Mouse (Mus musculus) ES-E14 (cell line): ENCODE measurements at regions not wholly inside any gene's neighbourhood (a gene's known extent, or its start where the extent isn't known, plus 50 kb on each side); places are given as distances from the start of the nearest gene placed in this dataset.

Source experiments
- DNase-seq: peaks from one replicate; pipeline ENCODE4 v3.0.0-alpha.2; 2013; ENCODE audit warnings: low read depth, low spot score
- H3K27ac ChIP-seq: 2 replicates; pipeline ENCODE4 v1.5.1; 2012; ENCODE audit warnings: low read depth, mild to moderate bottlenecking, low read length, moderate library complexity, mixed read lengths; ENCODE audit not compliant: poor library complexity, insufficient read depth, severe bottlenecking
- H3K36me3 ChIP-seq: 2 replicates; pipeline ENCODE4 v1.6.1; 2012; ENCODE audit warnings: mild to moderate bottlenecking, low read length, moderate library complexity, mixed read lengths; ENCODE audit not compliant: control insufficient read depth, poor library complexity, insufficient read depth, severe bottlenecking
- H3K4me1 ChIP-seq, 2 experiments: fragments of 150-350 bp in 1 of 2; sonication (generic) in 1 of 2; 2 replicates each; pipeline ENCODE4 v1.6.1; 2012; ENCODE audit warnings: low read length in 2 of 2, mild to moderate bottlenecking in 1 of 2, mixed read lengths in 1 of 2; ENCODE audit not compliant: control insufficient read depth in 2 of 2, insufficient read depth in 2 of 2, poor library complexity in 1 of 2
- H3K4me3 ChIP-seq, 2 experiments: fragments of 150-350 bp in 1 of 2; sonication (generic) in 1 of 2; 2 replicates each; pipeline ENCODE4 v1.5.1; 2012; ENCODE audit warnings: low read length in 2 of 2, low read depth in 1 of 2, mild to moderate bottlenecking in 1 of 2, mixed read lengths in 1 of 2; ENCODE audit not compliant: insufficient read depth in 1 of 2, poor library complexity in 1 of 2, severe bottlenecking in 1 of 2
- H3K9ac ChIP-seq: 2 replicates; pipeline ENCODE4 v1.6.1; 2012; ENCODE audit warnings: low read depth, mild to moderate bottlenecking, low read length, mixed read lengths; ENCODE audit not compliant: poor library complexity, insufficient read depth, severe bottlenecking
- H3K9me3 ChIP-seq: fragments of 150-350 bp; sonication (generic); 2 replicates; pipeline ENCODE4 v1.6.1; 2012; ENCODE audit warnings: low read depth, mild to moderate bottlenecking, low read length; ENCODE audit not compliant: control insufficient read depth, insufficient read depth
- CHD2 ChIP-seq: IDR thresholded peaks from 2 replicates; pipeline ENCODE4 v1.6.1; 2014; ENCODE audit warnings: mild to moderate bottlenecking, low read depth, low read length, inconsistent platforms
- HCFC1 ChIP-seq: IDR thresholded peaks from 2 replicates; pipeline ENCODE4 v1.6.1; 2012; ENCODE audit warnings: low read length, inconsistent platforms, borderline replicate concordance; ENCODE audit not compliant: insufficient read depth
- MAFK ChIP-seq: IDR thresholded peaks from 2 replicates; pipeline ENCODE4 v1.6.1; 2014; ENCODE audit warnings: mild to moderate bottlenecking, low read depth, low read length, inconsistent platforms; ENCODE audit not compliant: insufficient read depth
- ZC3H11A ChIP-seq: IDR thresholded peaks from 2 replicates; pipeline ENCODE4 v1.6.1; 2012; ENCODE audit warnings: low read depth, mild to moderate bottlenecking, inconsistent platforms, low read length, borderline replicate concordance
- ZNF384 ChIP-seq: IDR thresholded peaks from 2 replicates; pipeline ENCODE4 v1.6.1; 2012; ENCODE audit warnings: low read depth, low read length, inconsistent platforms
- in situ Hi-C, 2 experiments: fragments of 600-800 bp; cut with MboI; formaldehyde crosslinking; loops; one replicate each; pipeline ENCODE4 v1.15.1; 2025; ENCODE audit warnings: low sequenced_read_pairs in 2 of 2, inconsistent platforms in 1 of 2; ENCODE audit not compliant: unreplicated experiment in 2 of 2

- no peak for DNase-seq
- Histone ChIP-seq H3K27ac (no peak overlapping the region), H3K36me3 (no peaks in the 10 kb centered on the region), H3K9me3 (no peaks in the 10 kb centered on the region), H3K4me1 (no peaks in the 10 kb centered on the region), H3K4me3 (no peak overlapping the region), H3K9ac (no peak overlapping the region)
- in situ Hi-C loops: no loop called here
- no peak for TF ChIP-seq ZNF384
- no peak for TF ChIP-seq ZC3H11A
- no peak for TF ChIP-seq MAFK
- no peak for TF ChIP-seq CHD2
- TF ChIP-seq HCFC1: no peak
Observed at GRCm38 (mm10) chr14:9157941-9158340, 491.9 kb upstream of the 4930452B06Rik start.

- TF ChIP-seq ZC3H11A (no peak), MAFK (no peak), ZNF384 (no peak), HCFC1 (no peak), CHD2 (no peak)
- H3K36me3 ChIP-seq: no peaks in the 10 kb centered on the region
- no peak overlapping the region for H3K4me3 ChIP-seq
- in situ Hi-C loops: no loop called here
- no peaks in the 10 kb centered on the region for H3K9me3 ChIP-seq
- H3K27ac ChIP-seq: no peak overlapping the region
- H3K4me1 ChIP-seq: no peaks in the 10 kb centered on the region; a peak in 1 of 4 replicates
- no peak overlapping the region for H3K9ac ChIP-seq
- no peak for DNase-seq
Observed at GRCm38 (mm10) chr14:9150841-9151240, 484.8 kb upstream of the 4930452B06Rik start.

GRCm38 (mm10) chr14:9146595-9147219, 480.7 kb upstream of the 4930452B06Rik start:
- Histone ChIP-seq H3K4me3 (no peak overlapping the region), H3K36me3 (no peaks in the 10 kb centered on the region), H3K9me3 (no peaks in the 10 kb centered on the region), H3K4me1 (no peaks in the 10 kb centered on the region; a peak in 1 of 4 replicates), H3K9ac (no peak overlapping the region), H3K27ac (no peak overlapping the region)
- in situ Hi-C loops: no loop called here
- no peak for DNase-seq
- no peak for TF ChIP-seq HCFC1
- no peak for TF ChIP-seq ZNF384
- TF ChIP-seq ZC3H11A: no peak
- no peak for TF ChIP-seq CHD2
- TF ChIP-seq MAFK: no peak

- Histone ChIP-seq H3K4me1 (no peaks in the 10 kb centered on the region), H3K27ac (no peak overlapping the region), H3K4me3 (no peak overlapping the region), H3K9ac (no peak overlapping the region), H3K36me3 (no peaks in the 10 kb centered on the region), H3K9me3 (no peaks in the 10 kb centered on the region)
- TF ChIP-seq MAFK (no peak), ZNF384 (no peak), CHD2 (no peak), ZC3H11A (no peak), HCFC1 (no peak)
- in situ Hi-C loops: no loop called here
- DNase-seq: no peak
Observed at GRCm38 (mm10) chr14:9105708-9106107, 439.7 kb upstream of the 4930452B06Rik start.
